Mouse (Mus musculus): ENCODE results near the gene Usmg5. TPM values are rescaled to one million over a fixed set of nuclear protein-coding genes. Genes with fewer than 3 reads are reported as not detected.
A peak's percentile ranks its signal among the peaks of the same experiment; 100 is the strongest.

Usmg5 gene
- polyA plus RNA-seq, 1 experiment from 2014 or later, result 3,144 TPM

- H3K27ac ChIP-seq (ENCODE audit: low read depth, low read length), result no peak overlapping the region
- no peak overlapping the region for H3K4me2 ChIP-seq (replicated peaks; ENCODE audit: low read depth)
- no peak for TF ChIP-seq CTCF (IDR thresholded peaks at IDR 0.05; ENCODE audit: low read depth)
- WGBS, result 84% methylated on average over 7 of the region's 7 CpGs
- peaks cover 63% of the 10 kb centered on the region for H3K36me3 ChIP-seq (ENCODE audit: control insufficient read depth, insufficient read depth)
- no peak for ATAC-seq
- no peaks in the 10 kb centered on the region for H3K27me3 ChIP-seq (replicated peaks; ENCODE audit: control insufficient read depth, insufficient read depth, low read length)
- H3K4me1 ChIP-seq (replicated peaks; ENCODE audit: control insufficient read depth, insufficient read depth, low read length), result peaks cover 10% of the 10 kb centered on the region
- H3K9me3 ChIP-seq (ENCODE audit: control insufficient read depth), result no peaks in the 10 kb centered on the region
- no peak overlapping the region for H3K9ac ChIP-seq (ENCODE audit: low read depth, low read length)
- no peak overlapping the region for H3K4me3 ChIP-seq (ENCODE audit: low read depth, low read length)
Observed at GRCm38 (mm10) chr19:47133161-47133560, 42.7 kb upstream of the Usmg5 start.

DNA sequence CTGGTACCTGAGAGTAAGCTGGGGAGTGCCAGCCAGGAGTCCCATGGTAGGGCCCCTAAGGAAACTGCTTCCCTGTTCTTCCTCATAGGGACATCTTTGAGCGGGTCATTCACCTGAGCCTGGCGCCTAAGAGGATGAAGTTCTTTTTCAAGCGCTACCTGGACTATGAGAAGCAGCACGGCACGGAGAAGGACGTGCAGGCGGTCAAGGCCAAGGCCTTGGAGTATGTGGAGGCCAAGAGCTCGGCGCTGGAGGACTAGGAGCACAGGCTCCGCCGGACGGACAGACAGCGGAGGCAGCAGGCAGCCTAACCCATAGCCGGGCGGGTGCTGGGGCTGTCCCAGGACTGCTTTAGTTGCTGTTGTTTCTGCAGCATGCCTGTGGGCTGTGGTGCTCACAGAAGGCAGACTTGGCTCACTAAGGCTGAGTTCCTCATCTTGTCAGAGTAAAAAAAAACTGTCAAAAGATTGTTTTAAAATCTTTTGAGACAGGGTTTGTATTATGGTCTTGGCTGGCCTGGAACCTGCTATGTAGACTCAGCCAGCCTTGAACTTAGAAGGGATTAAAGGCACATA is 40.2 kb upstream of the Usmg5 start:
- no peak overlapping the region for H3K9ac ChIP-seq (ENCODE audit: low read depth, low read length)
- H3K9me3 ChIP-seq (ENCODE audit: control insufficient read depth), result no peaks in the 10 kb centered on the region
- H3K36me3 ChIP-seq (ENCODE audit: control insufficient read depth, insufficient read depth), result peaks cover 88% of the 10 kb centered on the region
- H3K4me1 ChIP-seq (replicated peaks; ENCODE audit: control insufficient read depth, insufficient read depth, low read length), result no peaks in the 10 kb centered on the region
- H3K4me3 ChIP-seq (ENCODE audit: low read depth, low read length), result no peak overlapping the region
- no peak overlapping the region for H3K27ac ChIP-seq (ENCODE audit: low read depth, low read length)
- no peaks in the 10 kb centered on the region for H3K27me3 ChIP-seq (replicated peaks; ENCODE audit: control insufficient read depth, insufficient read depth, low read length)
- ATAC-seq, result no peak
- H3K4me2 ChIP-seq (replicated peaks; ENCODE audit: low read depth), result no peak overlapping the region
- WGBS, result 91% methylated on average over 15 of the region's 15 CpGs
- TF ChIP-seq CTCF (IDR thresholded peaks at IDR 0.05; ENCODE audit: low read depth), result no peak

- H3K4me3 ChIP-seq (ENCODE audit: low read depth, low read length), result no peak overlapping the region
- no peak overlapping the region for H3K4me2 ChIP-seq (replicated peaks; ENCODE audit: low read depth)
- H3K9me3 ChIP-seq (ENCODE audit: control insufficient read depth), result no peaks in the 10 kb centered on the region
- H3K9ac ChIP-seq (ENCODE audit: low read depth, low read length), result no peak overlapping the region
- ATAC-seq, result no peak
- no peaks in the 10 kb centered on the region for H3K4me1 ChIP-seq (replicated peaks; ENCODE audit: control insufficient read depth, insufficient read depth, low read length)
- peaks cover 90% of the 10 kb centered on the region for H3K36me3 ChIP-seq (ENCODE audit: control insufficient read depth, insufficient read depth)
- TF ChIP-seq CTCF (IDR thresholded peaks at IDR 0.05; ENCODE audit: low read depth), result no peak
- H3K27ac ChIP-seq (ENCODE audit: low read depth, low read length), result no peak overlapping the region
- WGBS, result 90% methylated on average over 11 of the region's 11 CpGs
- H3K27me3 ChIP-seq (replicated peaks; ENCODE audit: control insufficient read depth, insufficient read depth, low read length), result no peaks in the 10 kb centered on the region
Observed at GRCm38 (mm10) chr19:47128835-47129234, 38.4 kb upstream of the Usmg5 start.

GRCm38 (mm10) chr19:47128164-47128563 is 37.7 kb upstream of the Usmg5 start:
- no peak for ATAC-seq
- no peak overlapping the region for H3K4me2 ChIP-seq (replicated peaks; ENCODE audit: low read depth)
- H3K36me3 ChIP-seq (ENCODE audit: control insufficient read depth, insufficient read depth), result peaks cover 88% of the 10 kb centered on the region
- TF ChIP-seq CTCF (IDR thresholded peaks at IDR 0.05; ENCODE audit: low read depth), result no peak
- no peak overlapping the region for H3K9ac ChIP-seq (ENCODE audit: low read depth, low read length)
- H3K4me3 ChIP-seq (ENCODE audit: low read depth, low read length), result no peak overlapping the region
- no peaks in the 10 kb centered on the region for H3K9me3 ChIP-seq (ENCODE audit: control insufficient read depth)
- H3K27ac ChIP-seq (ENCODE audit: low read depth, low read length), result no peak overlapping the region
- H3K4me1 ChIP-seq (replicated peaks; ENCODE audit: control insufficient read depth, insufficient read depth, low read length), result no peaks in the 10 kb centered on the region
- 95% methylated on average over 10 of the region's 10 CpGs for WGBS
- no peaks in the 10 kb centered on the region for H3K27me3 ChIP-seq (replicated peaks; ENCODE audit: control insufficient read depth, insufficient read depth, low read length)

GRCm38 (mm10) chr19:47122802-47123201 is 32.4 kb upstream of the Usmg5 start:
- 25% methylated on average over 2 of the region's 2 CpGs for WGBS
- H3K27ac ChIP-seq (ENCODE audit: low read depth, low read length), result no peak overlapping the region
- no peak overlapping the region for H3K9ac ChIP-seq (ENCODE audit: low read depth, low read length)
- no peaks in the 10 kb centered on the region for H3K4me1 ChIP-seq (replicated peaks; ENCODE audit: control insufficient read depth, insufficient read depth, low read length)
- no peaks in the 10 kb centered on the region for H3K27me3 ChIP-seq (replicated peaks; ENCODE audit: control insufficient read depth, insufficient read depth, low read length)
- peak; percentile 80 for TF ChIP-seq CTCF (IDR thresholded peaks at IDR 0.05; ENCODE audit: low read depth)
- H3K4me3 ChIP-seq (ENCODE audit: low read depth, low read length), result no peak overlapping the region
- H3K9me3 ChIP-seq (ENCODE audit: control insufficient read depth), result no peaks in the 10 kb centered on the region
- no peak overlapping the region for H3K4me2 ChIP-seq (replicated peaks; ENCODE audit: low read depth)
- no peak for ATAC-seq
- H3K36me3 ChIP-seq (ENCODE audit: control insufficient read depth, insufficient read depth), result peaks cover 60% of the 10 kb centered on the region

DNA sequence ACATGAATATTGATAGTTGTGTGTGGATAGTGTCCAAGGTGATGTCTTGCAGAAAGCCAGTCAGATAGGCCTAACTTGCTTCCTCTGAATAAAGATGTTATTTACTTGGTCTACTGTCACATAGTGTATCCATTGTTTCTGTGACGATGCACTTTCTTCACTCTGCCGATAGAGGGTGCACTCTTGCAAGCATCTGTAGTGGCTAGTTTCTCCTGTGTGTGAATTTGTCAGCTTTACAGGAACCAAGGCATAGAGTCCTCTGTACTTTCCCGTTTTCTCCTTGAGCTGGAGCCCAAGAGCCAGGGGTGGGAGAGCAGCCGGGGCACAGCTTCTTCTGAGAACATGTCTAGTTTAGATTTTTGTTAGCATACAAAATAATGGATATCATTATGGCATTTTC is 30.6 kb upstream of the Usmg5 start:
- TF ChIP-seq CTCF (IDR thresholded peaks at IDR 0.05; ENCODE audit: low read depth), result peak; percentile 91
- no peaks in the 10 kb centered on the region for H3K9me3 ChIP-seq (ENCODE audit: control insufficient read depth)
- WGBS, result 45% methylated on average over 4 of the region's 4 CpGs
- peaks cover 53% of the 10 kb centered on the region for H3K36me3 ChIP-seq (ENCODE audit: control insufficient read depth, insufficient read depth)
- no peak overlapping the region for H3K9ac ChIP-seq (ENCODE audit: low read depth, low read length)
- H3K4me3 ChIP-seq (ENCODE audit: low read depth, low read length), result no peak overlapping the region
- ATAC-seq, result no peak
- H3K27ac ChIP-seq (ENCODE audit: low read depth, low read length), result no peak overlapping the region
- H3K4me1 ChIP-seq (replicated peaks; ENCODE audit: control insufficient read depth, insufficient read depth, low read length), result no peaks in the 10 kb centered on the region
- H3K27me3 ChIP-seq (replicated peaks; ENCODE audit: control insufficient read depth, insufficient read depth, low read length), result no peaks in the 10 kb centered on the region
- H3K4me2 ChIP-seq (replicated peaks; ENCODE audit: low read depth), result no peak overlapping the region

- Histone ChIP-seq H3K4me1 (replicated peaks; ENCODE audit: control insufficient read depth, insufficient read depth, low read length) (no peaks in the 10 kb centered on the region), H3K9ac (ENCODE audit: low read depth, low read length) (no peak overlapping the region), H3K27me3 (replicated peaks; ENCODE audit: control insufficient read depth, insufficient read depth, low read length) (no peaks in the 10 kb centered on the region), H3K4me2 (replicated peaks; ENCODE audit: low read depth) (no peak overlapping the region), H3K36me3 (ENCODE audit: control insufficient read depth, insufficient read depth) (peaks cover 52% of the 10 kb centered on the region), H3K27ac (ENCODE audit: low read depth, low read length) (no peak overlapping the region), H3K4me3 (ENCODE audit: low read depth, low read length) (no peak overlapping the region), H3K9me3 (ENCODE audit: control insufficient read depth) (no peaks in the 10 kb centered on the region)
- no peak for TF ChIP-seq CTCF (IDR thresholded peaks at IDR 0.05; ENCODE audit: low read depth)
- 54% methylated on average over 2 of the region's 2 CpGs for WGBS
- ATAC-seq, result no peak
Observed at GRCm38 (mm10) chr19:47118634-47119033, 28.2 kb upstream of the Usmg5 start.

All from intestine, postnatal 0 days (tissue).